Mouse (Mus musculus) cerebral cortex, adult 2 months (tissue): Measurements from ENCODE around the gene Bcar3.

Experiments used
- WGBS: fragments of 180-500 bp; shearing (Covaris S2); methylation state at CpG from one replicate; pipeline ENCODE4 v1.1.7; 2018; 5-methylcytosine and 5-hydroxymethylcytosine counted together

The Bcar3 gene

GRCm38 (mm10) chr3:122456807-122457206 lies 162.9 kb downstream of the Bcar3 start:
- 71% methylated on average over 4 of the region's 4 CpGs for WGBS

- WGBS: 81% methylated on average over 1 of the region's 1 CpGs
These were observed 163.8 kb downstream of the Bcar3 start for GRCm38 (mm10) chr3:122457723-122458122.

- 42% methylated on average over 8 of the region's 8 CpGs for WGBS
These were observed 164.8 kb downstream of the Bcar3 start for GRCm38 (mm10) chr3:122458743-122459142.

- 35% methylated on average over 8 of the region's 8 CpGs for WGBS
These were observed 167.0 kb downstream of the Bcar3 start for GRCm38 (mm10) chr3:122460848-122461511.

GRCm38 (mm10) chr3:122461512-122461881 lies 167.6 kb downstream of the Bcar3 start:
- 31% methylated on average over 11 of the region's 11 CpGs for WGBS

GRCm38 (mm10) chr3:122461932-122462871 lies 168.3 kb downstream of the Bcar3 start:
- WGBS: 30% methylated on average over 18 of the region's 18 CpGs

GRCm38 (mm10) chr3:122463166-122463565 lies 169.2 kb downstream of the Bcar3 start:
- 84% methylated on average over 9 of the region's 9 CpGs for WGBS

GRCm38 (mm10) chr3:122466100-122466730 lies 172.3 kb downstream of the Bcar3 start:
- 49% methylated on average over 9 of the region's 9 CpGs for WGBS

- 72% methylated on average over 2 of the region's 2 CpGs for WGBS
These were observed 174.0 kb downstream of the Bcar3 start for GRCm38 (mm10) chr3:122467977-122468376.

- 90% methylated on average over 14 of the region's 14 CpGs for WGBS
These were observed 176.5 kb downstream of the Bcar3 start for GRCm38 (mm10) chr3:122470326-122471016.

GRCm38 (mm10) chr3:122471017-122471721 lies 177.2 kb downstream of the Bcar3 start:
- WGBS: 51% methylated on average over 12 of the region's 12 CpGs

GRCm38 (mm10) chr3:122472412-122472811 lies 178.5 kb downstream of the Bcar3 start:
- WGBS: 54% methylated on average over 11 of the region's 11 CpGs

GRCm38 (mm10) chr3:122473523-122474034 lies 179.6 kb downstream of the Bcar3 start:
- WGBS: 81% methylated on average over 11 of the region's 11 CpGs

GRCm38 (mm10) chr3:122474067-122474466 lies 180.1 kb downstream of the Bcar3 start:
- WGBS: 48% methylated on average over 5 of the region's 5 CpGs

- WGBS: 51% methylated on average over 4 of the region's 4 CpGs
These were observed 180.9 kb downstream of the Bcar3 start for GRCm38 (mm10) chr3:122474796-122475195.

- 26% methylated on average over 1 of the region's 1 CpGs for WGBS
These were observed 181.8 kb downstream of the Bcar3 start for GRCm38 (mm10) chr3:122475735-122476134.

- WGBS: 48% methylated on average over 3 of the region's 3 CpGs
These were observed 182.7 kb downstream of the Bcar3 start for GRCm38 (mm10) chr3:122476656-122477055.

GRCm38 (mm10) chr3:122477541-122477940 lies 183.6 kb downstream of the Bcar3 start:
- WGBS: 33% methylated on average over 8 of the region's 8 CpGs

- WGBS: 40% methylated on average over 3 of the region's 3 CpGs
These were observed 184.8 kb downstream of the Bcar3 start for GRCm38 (mm10) chr3:122478735-122479134.

GRCm38 (mm10) chr3:122480065-122480675 lies 186.2 kb downstream of the Bcar3 start:
- 26% methylated on average over 8 of the region's 8 CpGs for WGBS
